Mouse (Mus musculus) CH12.LX (cell line): Measurements from ENCODE around the gene Rsu1. TPM values are rescaled to one million over a fixed set of nuclear protein-coding genes. Genes with fewer than 3 reads are reported as not detected.

ENCODE experiments used
- polyA plus RNA-seq: library from polyadenylated mRNA; unstranded; fragments of >175 nt; gene quantifications from 2 replicates; pipeline ENCODE4 v1.2.1, GENCODE M21; 2012; ENCODE audit warnings: low read depth; ENCODE audit not compliant: insufficient read length
- total RNA-seq, 2 experiments: library from RNA; depleted of rRNA; stranded (reverse); fragments of 300-350 nt in 1 of 2; fragments of >200 nt in 1 of 2; gene quantifications; 2 replicates each; pipeline ENCODE4 v1.2.3; 2012 to 2014

Rsu1 gene
- total and polyA plus RNA-seq, 3 experiments = 29.5 to 108 (median 86.4) TPM

Other genes with a start within 250 kb of the Rsu1 start
- gene Cubn, start 220.4 kb upstream of the Rsu1 start, total RNA-seq (2012; rRNA removed) = under 0.01 and 0.04 TPM in 2 replicates
- 0.03 and 0.04 TPM in 2 replicates for gene Cubn, start 220.4 kb upstream of the Rsu1 start, total RNA-seq (2014; rRNA removed)
- 0.05 and 0.09 TPM in 2 replicates for gene Cubn, start 220.4 kb upstream of the Rsu1 start, polyA plus RNA-seq